Mouse (Mus musculus): ENCODE results near the gene Pgf. TPM values are rescaled to one million over a fixed set of nuclear protein-coding genes. Genes with fewer than 3 reads are reported as not detected.
A peak's percentile ranks its signal among the peaks of the same experiment; 100 is the strongest.

The Pgf gene
- polyA plus RNA-seq, 1 experiment from 2014 or later: 7.2 TPM

- H3K4me1 ChIP-seq (replicated peaks; ENCODE audit: control insufficient read depth, insufficient read depth, low read length): peaks cover 21% of the 10 kb centered on the region
- H3K4me2 ChIP-seq (ENCODE audit: low read length): no peak overlapping the region
- ATAC-seq: no peak
- WGBS: 82% methylated on average over 11 of the region's 11 CpGs
- no peaks in the 10 kb centered on the region for H3K36me3 ChIP-seq (ENCODE audit: control insufficient read depth, insufficient read depth)
- no peak overlapping the region for H3K9ac ChIP-seq (replicated peaks; ENCODE audit: low read depth, low read length)
- H3K4me3 ChIP-seq (replicated peaks; ENCODE audit: low read length): no peak overlapping the region
- no peaks in the 10 kb centered on the region for H3K9me3 ChIP-seq (ENCODE audit: control insufficient read depth, low read length)
- no peak overlapping the region for H3K27ac ChIP-seq (ENCODE audit: low read length)
- H3K27me3 ChIP-seq (replicated peaks; ENCODE audit: control insufficient read depth, insufficient read depth, low read length): no peaks in the 10 kb centered on the region
These were observed 7.2 kb downstream of the Pgf start for GRCm38 (mm10) chr12:85170284-85170947.

- Histone ChIP-seq H3K4me3 (replicated peaks; ENCODE audit: low read length) (no peak overlapping the region), H3K36me3 (ENCODE audit: control insufficient read depth, insufficient read depth) (no peaks in the 10 kb centered on the region), H3K4me2 (ENCODE audit: low read length) (no peak overlapping the region), H3K27ac (ENCODE audit: low read length) (no peak overlapping the region), H3K4me1 (replicated peaks; ENCODE audit: control insufficient read depth, insufficient read depth, low read length) (peaks cover 16% of the 10 kb centered on the region), H3K9ac (replicated peaks; ENCODE audit: low read depth, low read length) (no peak overlapping the region; the same call in 1 of the 2 replicates), H3K27me3 (replicated peaks; ENCODE audit: control insufficient read depth, insufficient read depth, low read length) (no peaks in the 10 kb centered on the region), H3K9me3 (ENCODE audit: control insufficient read depth, low read length) (no peaks in the 10 kb centered on the region)
- no peak; the same call in 1 of the 2 replicates for ATAC-seq
- 45% methylated on average over 3 of the region's 3 CpGs for WGBS
These were observed 7.7 kb downstream of the Pgf start for GRCm38 (mm10) chr12:85169877-85170276.

- no peaks in the 10 kb centered on the region for H3K27me3 ChIP-seq (replicated peaks; ENCODE audit: control insufficient read depth, insufficient read depth, low read length)
- H3K4me3 ChIP-seq (replicated peaks; ENCODE audit: low read length): peak overlapping the region; percentile 34
- WGBS: 24% methylated on average over 27 of the region's 27 CpGs
- no peaks in the 10 kb centered on the region for H3K9me3 ChIP-seq (ENCODE audit: control insufficient read depth, low read length)
- no peaks in the 10 kb centered on the region for H3K36me3 ChIP-seq (ENCODE audit: control insufficient read depth, insufficient read depth)
- H3K4me1 ChIP-seq (replicated peaks; ENCODE audit: control insufficient read depth, insufficient read depth, low read length): peaks cover 15% of the 10 kb centered on the region
- H3K4me2 ChIP-seq (ENCODE audit: low read length): peak overlapping the region; percentile 47
- H3K27ac ChIP-seq (ENCODE audit: low read length): no peak overlapping the region
- peak; percentile 90 for ATAC-seq
- peak overlapping the region; percentile 56 for H3K9ac ChIP-seq (replicated peaks; ENCODE audit: low read depth, low read length)
These were observed 8.3 kb downstream of the Pgf start for GRCm38 (mm10) chr12:85169117-85169858.

GRCm38 (mm10) chr12:85166631-85167030, 11.0 kb downstream of the Pgf start:
- Histone ChIP-seq H3K9me3 (ENCODE audit: control insufficient read depth, low read length) (no peaks in the 10 kb centered on the region), H3K27me3 (replicated peaks; ENCODE audit: control insufficient read depth, insufficient read depth, low read length) (no peaks in the 10 kb centered on the region), H3K27ac (ENCODE audit: low read length) (no peak overlapping the region), H3K36me3 (ENCODE audit: control insufficient read depth, insufficient read depth) (no peaks in the 10 kb centered on the region), H3K4me2 (ENCODE audit: low read length) (no peak overlapping the region), H3K9ac (replicated peaks; ENCODE audit: low read depth, low read length) (no peak overlapping the region), H3K4me1 (replicated peaks; ENCODE audit: control insufficient read depth, insufficient read depth, low read length) (peaks cover 9% of the 10 kb centered on the region), H3K4me3 (replicated peaks; ENCODE audit: low read length) (no peak overlapping the region)
- WGBS: 92% methylated on average over 9 of the region's 9 CpGs
- ATAC-seq: no peak

GRCm38 (mm10) chr12:85164996-85165395, 12.6 kb downstream of the Pgf start:
- WGBS: 86% methylated on average over 5 of the region's 5 CpGs
- Histone ChIP-seq H3K4me2 (ENCODE audit: low read length) (no peak overlapping the region), H3K27ac (ENCODE audit: low read length) (no peak overlapping the region), H3K36me3 (ENCODE audit: control insufficient read depth, insufficient read depth) (no peaks in the 10 kb centered on the region), H3K4me1 (replicated peaks; ENCODE audit: control insufficient read depth, insufficient read depth, low read length) (peaks cover 9% of the 10 kb centered on the region), H3K9ac (replicated peaks; ENCODE audit: low read depth, low read length) (no peak overlapping the region), H3K4me3 (replicated peaks; ENCODE audit: low read length) (no peak overlapping the region), H3K9me3 (ENCODE audit: control insufficient read depth, low read length) (no peaks in the 10 kb centered on the region), H3K27me3 (replicated peaks; ENCODE audit: control insufficient read depth, insufficient read depth, low read length) (no peaks in the 10 kb centered on the region)
- ATAC-seq: no peak

GRCm38 (mm10) chr12:85159592-85159991, 18.0 kb downstream of the Pgf start:
- Histone ChIP-seq H3K36me3 (ENCODE audit: control insufficient read depth, insufficient read depth) (no peaks in the 10 kb centered on the region), H3K4me3 (replicated peaks; ENCODE audit: low read length) (no peak overlapping the region), H3K4me2 (ENCODE audit: low read length) (no peak overlapping the region), H3K4me1 (replicated peaks; ENCODE audit: control insufficient read depth, insufficient read depth, low read length) (no peaks in the 10 kb centered on the region), H3K9ac (replicated peaks; ENCODE audit: low read depth, low read length) (no peak overlapping the region), H3K27ac (ENCODE audit: low read length) (no peak overlapping the region), H3K27me3 (replicated peaks; ENCODE audit: control insufficient read depth, insufficient read depth, low read length) (no peaks in the 10 kb centered on the region; the same call in 1 of the 2 replicates), H3K9me3 (ENCODE audit: control insufficient read depth, low read length) (no peaks in the 10 kb centered on the region)
- 81% methylated on average over 5 of the region's 5 CpGs for WGBS
- no peak for ATAC-seq

GRCm38 (mm10) chr12:85158801-85159200, 18.8 kb downstream of the Pgf start:
- Histone ChIP-seq H3K4me3 (replicated peaks; ENCODE audit: low read length) (no peak overlapping the region), H3K9me3 (ENCODE audit: control insufficient read depth, low read length) (no peaks in the 10 kb centered on the region), H3K27me3 (replicated peaks; ENCODE audit: control insufficient read depth, insufficient read depth, low read length) (no peaks in the 10 kb centered on the region; the same call in 1 of the 2 replicates), H3K27ac (ENCODE audit: low read length) (no peak overlapping the region), H3K4me2 (ENCODE audit: low read length) (no peak overlapping the region), H3K36me3 (ENCODE audit: control insufficient read depth, insufficient read depth) (no peaks in the 10 kb centered on the region), H3K9ac (replicated peaks; ENCODE audit: low read depth, low read length) (no peak overlapping the region), H3K4me1 (replicated peaks; ENCODE audit: control insufficient read depth, insufficient read depth, low read length) (no peaks in the 10 kb centered on the region)
- ATAC-seq: no peak
- 92% methylated on average over 8 of the region's 8 CpGs for WGBS

GRCm38 (mm10) chr12:85157797-85158460, 19.7 kb downstream of the Pgf start:
- Histone ChIP-seq H3K27ac (ENCODE audit: low read length) (no peak overlapping the region), H3K4me1 (replicated peaks; ENCODE audit: control insufficient read depth, insufficient read depth, low read length) (no peaks in the 10 kb centered on the region), H3K9me3 (ENCODE audit: control insufficient read depth, low read length) (no peaks in the 10 kb centered on the region), H3K9ac (replicated peaks; ENCODE audit: low read depth, low read length) (no peak overlapping the region), H3K4me2 (ENCODE audit: low read length) (no peak overlapping the region), H3K4me3 (replicated peaks; ENCODE audit: low read length) (no peak overlapping the region), H3K36me3 (ENCODE audit: control insufficient read depth, insufficient read depth) (no peaks in the 10 kb centered on the region), H3K27me3 (replicated peaks; ENCODE audit: control insufficient read depth, insufficient read depth, low read length) (no peaks in the 10 kb centered on the region; the same call in 1 of the 2 replicates)
- WGBS: 86% methylated on average over 14 of the region's 14 CpGs
- no peak for ATAC-seq

- Histone ChIP-seq H3K36me3 (ENCODE audit: control insufficient read depth, insufficient read depth) (no peaks in the 10 kb centered on the region), H3K27me3 (replicated peaks; ENCODE audit: control insufficient read depth, insufficient read depth, low read length) (no peaks in the 10 kb centered on the region; the same call in 1 of the 2 replicates), H3K4me2 (ENCODE audit: low read length) (no peak overlapping the region), H3K9ac (replicated peaks; ENCODE audit: low read depth, low read length) (no peak overlapping the region), H3K27ac (ENCODE audit: low read length) (no peak overlapping the region), H3K4me3 (replicated peaks; ENCODE audit: low read length) (no peak overlapping the region), H3K9me3 (ENCODE audit: control insufficient read depth, low read length) (no peaks in the 10 kb centered on the region), H3K4me1 (replicated peaks; ENCODE audit: control insufficient read depth, insufficient read depth, low read length) (0 out of 2 replicates have a peak, but pooled peaks cover 3% of the 10 kb centered on the region)
- ATAC-seq: no peak
- 77% methylated on average over 6 of the region's 6 CpGs for WGBS
These were observed 21.3 kb downstream of the Pgf start for GRCm38 (mm10) chr12:85156324-85156723.

Data from forebrain, embryonic 16.5 days (tissue).